Mouse (Mus musculus) MEL (cell line): Measurements from ENCODE around the gene Slc25a11. TPM values are rescaled to one million over a fixed set of nuclear protein-coding genes. Genes with fewer than 3 reads are reported as not detected.

Experiments
- DNase-seq: peaks from one replicate; pipeline ENCODE4 v3.0.0; 2011; ENCODE audit warnings: low read depth, low spot score
- H3K27ac ChIP-seq: 2 replicates; pipeline ENCODE4 v1.5.1; 2012; ENCODE audit warnings: low read depth, mild to moderate bottlenecking, control low read depth, low read length, moderate library complexity; ENCODE audit not compliant: control insufficient read depth
- H3K27me3 ChIP-seq, 2 experiments: fragments of 150-350 bp in 1 of 2; sonication (generic) in 1 of 2; 2 replicates each; pipeline ENCODE4 v1.6.1; 2012; ENCODE audit warnings: low read length in 2 of 2, mild to moderate bottlenecking in 2 of 2, improper control_type of control experiment in 1 of 2, moderate library complexity in 1 of 2; ENCODE audit not compliant: insufficient read depth in 2 of 2, control insufficient read depth in 1 of 2
- H3K36me3 ChIP-seq, 2 experiments: 2 replicates each; pipeline ENCODE4 v1.6.1; 2012 to 2014; ENCODE audit warnings: low read length in 2 of 2, improper control_type of control experiment in 1 of 2, inconsistent platforms in 1 of 2, mild to moderate bottlenecking in 1 of 2; ENCODE audit not compliant: insufficient read depth in 2 of 2, control insufficient read depth in 1 of 2
- H3K4me1 ChIP-seq, 2 experiments: fragments of 150-350 bp in 1 of 2; sonication (generic) in 1 of 2; 2 replicates each; pipeline ENCODE4 v1.6.1; 2012; ENCODE audit warnings: low read length in 2 of 2, improper control_type of control experiment in 1 of 2, mild to moderate bottlenecking in 1 of 2; ENCODE audit not compliant: insufficient read depth in 2 of 2, control insufficient read depth in 1 of 2
- H3K4me3 ChIP-seq, 2 experiments: fragments of 150-350 bp in 1 of 2; sonication (generic) in 1 of 2; 2 replicates each; pipeline ENCODE4 v1.5.1; 2012; ENCODE audit warnings: low read depth in 2 of 2, low read length in 2 of 2, mild to moderate bottlenecking in 2 of 2, moderate library complexity in 2 of 2, control low read depth in 1 of 2, improper control_type of control experiment in 1 of 2; ENCODE audit not compliant: control insufficient read depth in 1 of 2, insufficient read depth in 1 of 2
- H3K79me2 ChIP-seq: 2 replicates; pipeline ENCODE4 v1.6.1; 2012; ENCODE audit warnings: mild to moderate bottlenecking, low read length, moderate library complexity; ENCODE audit not compliant: control insufficient read depth, poor library complexity, insufficient read depth
- H3K9ac ChIP-seq: 2 replicates; pipeline ENCODE4 v1.6.1; 2012; ENCODE audit warnings: low read depth, mild to moderate bottlenecking, control low read depth, low read length, moderate library complexity; ENCODE audit not compliant: control insufficient read depth, poor library complexity, severe bottlenecking
- H3K9me3 ChIP-seq: fragments of 150-350 bp; sonication (generic); replicated peaks from 2 replicates; pipeline ENCODE4 v1.6.1; 2012; ENCODE audit warnings: mild to moderate bottlenecking, low read length, improper control_type of control experiment, moderate library complexity; ENCODE audit not compliant: insufficient read depth
- CHD2 ChIP-seq: IDR thresholded peaks from 2 replicates; pipeline ENCODE4 v1.6.1; 2011; ENCODE audit warnings: low read length, improper control_type of control experiment
- CTCF ChIP-seq, 3 experiments: IDR thresholded peaks in 2 of 3; conservative IDR thresholded peaks in 1 of 3; 2 replicates each; pipeline ENCODE4 v1.5.1; 2011 to 2012; ENCODE audit warnings: low read length in 3 of 3, low read depth in 2 of 3, mild to moderate bottlenecking in 2 of 3, improper control_type of control experiment in 1 of 3, inconsistent platforms in 1 of 3, mixed read lengths in 1 of 3, moderate library complexity in 1 of 3; ENCODE audit not compliant: control insufficient read depth in 1 of 3, insufficient read depth in 1 of 3, poor library complexity in 1 of 3, severe bottlenecking in 1 of 3
- E2F4 ChIP-seq: IDR thresholded peaks from 2 replicates; pipeline ENCODE4 v1.6.1; 2011; ENCODE audit warnings: low read depth, low read length, improper control_type of control experiment, borderline replicate concordance
- ELF1 ChIP-seq: IDR thresholded peaks from 2 replicates; pipeline ENCODE4 v1.6.1; 2014; ENCODE audit warnings: low read depth, mild to moderate bottlenecking, inconsistent platforms, low read length, improper control_type of control experiment, moderate library complexity
- EP300 ChIP-seq, 2 experiments: IDR thresholded peaks; 2 replicates each; pipeline ENCODE4 v1.6.1; 2011; ENCODE audit warnings: improper control_type of control experiment in 2 of 2, low read length in 2 of 2, low read depth in 1 of 2, mild to moderate bottlenecking in 1 of 2
- ETS1 ChIP-seq: IDR thresholded peaks from 2 replicates; pipeline ENCODE4 v1.6.1; 2012; ENCODE audit warnings: low read depth, mild to moderate bottlenecking, inconsistent platforms, low read length, improper control_type of control experiment, moderate library complexity
- GABPA ChIP-seq: IDR thresholded peaks from 2 replicates; pipeline ENCODE4 v1.6.1; 2012; ENCODE audit warnings: low read depth, mild to moderate bottlenecking, inconsistent platforms, low read length, improper control_type of control experiment, moderate library complexity
- GATA1 ChIP-seq: IDR thresholded peaks from 2 replicates; pipeline ENCODE4 v1.6.1; 2011; ENCODE audit warnings: low read depth, low read length, improper control_type of control experiment
- JUND ChIP-seq: IDR thresholded peaks from 2 replicates; pipeline ENCODE4 v1.6.1; 2011; ENCODE audit warnings: low read depth, mild to moderate bottlenecking, improper control_type of control experiment, low read length
- MAFK ChIP-seq: IDR thresholded peaks from 2 replicates; pipeline ENCODE4 v1.6.1; 2011; ENCODE audit warnings: low read depth, mild to moderate bottlenecking, low read length, improper control_type of control experiment, borderline replicate concordance
- MAX ChIP-seq: IDR thresholded peaks from 2 replicates; pipeline ENCODE4 v1.6.1; 2011; ENCODE audit warnings: low read length, improper control_type of control experiment
- MAZ ChIP-seq: IDR thresholded peaks from 2 replicates; pipeline ENCODE4 v1.6.1; 2012; ENCODE audit warnings: low read depth, mild to moderate bottlenecking, inconsistent platforms, low read length, improper control_type of control experiment
- MXI1 ChIP-seq: IDR thresholded peaks from 2 replicates; pipeline ENCODE4 v1.6.1; 2011; ENCODE audit warnings: mild to moderate bottlenecking, low read depth, low read length, improper control_type of control experiment
- MYC ChIP-seq: IDR thresholded peaks from 2 replicates; pipeline ENCODE4 v1.6.1; 2011; ENCODE audit warnings: low read depth, mild to moderate bottlenecking, low read length, improper control_type of control experiment, moderate library complexity
- POLR2A ChIP-seq, 2 experiments: IDR thresholded peaks; 2 replicates each; pipeline ENCODE4 v1.6.1; 2011 to 2012; ENCODE audit warnings: low read length in 2 of 2, mild to moderate bottlenecking in 2 of 2, control low read depth in 1 of 2, improper control_type of control experiment in 1 of 2, low read depth in 1 of 2, moderate library complexity in 1 of 2; ENCODE audit not compliant: control insufficient read depth in 1 of 2, insufficient read depth in 1 of 2, poor library complexity in 1 of 2
- POLR2AphosphoS2 ChIP-seq: IDR thresholded peaks from 2 replicates; pipeline ENCODE4 v1.6.1; 2011; ENCODE audit warnings: low read length, improper control_type of control experiment
- POLR2AphosphoS5 ChIP-seq: IDR thresholded peaks from 2 replicates; pipeline ENCODE4 v1.6.1; 2012; ENCODE audit warnings: low read depth, borderline replicate concordance, mild to moderate bottlenecking, inconsistent platforms, low read length, moderate library complexity, mixed read lengths
- RAD21 ChIP-seq: IDR thresholded peaks from 2 replicates; pipeline ENCODE4 v1.6.1; 2011; ENCODE audit warnings: mild to moderate bottlenecking, low read depth, low read length, improper control_type of control experiment
- RCOR1 ChIP-seq: IDR thresholded peaks from 2 replicates; pipeline ENCODE4 v1.6.1; 2012; ENCODE audit warnings: low read depth, mild to moderate bottlenecking, inconsistent platforms, low read length, improper control_type of control experiment
- SIN3A ChIP-seq: IDR thresholded peaks from 2 replicates; pipeline ENCODE4 v1.6.1; 2012; ENCODE audit warnings: low read length, improper control_type of control experiment, inconsistent platforms
- SMC3 ChIP-seq: IDR thresholded peaks from 2 replicates; pipeline ENCODE4 v1.6.1; 2011; ENCODE audit warnings: low read depth, low read length, improper control_type of control experiment
- TAL1 ChIP-seq: IDR thresholded peaks from 2 replicates; pipeline ENCODE4 v1.6.1; 2012; ENCODE audit warnings: mild to moderate bottlenecking, inconsistent platforms, low read length, moderate library complexity, mixed read lengths
- TBP ChIP-seq: IDR thresholded peaks from 2 replicates; pipeline ENCODE4 v1.8.0; 2011; ENCODE audit warnings: low read depth, low read length, improper control_type of control experiment
- TCF12 ChIP-seq: IDR thresholded peaks from 2 replicates; pipeline ENCODE4 v1.6.1; 2014; ENCODE audit warnings: low read depth, mild to moderate bottlenecking, inconsistent platforms, low read length, improper control_type of control experiment, moderate library complexity
- UBTF ChIP-seq: IDR thresholded peaks from 2 replicates; pipeline ENCODE4 v1.6.1; 2012; ENCODE audit warnings: low read depth, mild to moderate bottlenecking, inconsistent platforms, low read length, improper control_type of control experiment, moderate library complexity, borderline replicate concordance; ENCODE audit not compliant: insufficient read depth
- USF1 ChIP-seq: IDR thresholded peaks from 2 replicates; pipeline ENCODE4 v1.6.1; 2014; ENCODE audit warnings: low read depth, mild to moderate bottlenecking, inconsistent platforms, low read length, improper control_type of control experiment, moderate library complexity
- ZC3H11A ChIP-seq: IDR thresholded peaks from 2 replicates; pipeline ENCODE4 v1.6.1; 2012; ENCODE audit warnings: low read depth, mild to moderate bottlenecking, inconsistent platforms, low read length, improper control_type of control experiment
- ZKSCAN1 ChIP-seq: IDR thresholded peaks from 2 replicates; pipeline ENCODE4 v1.6.1; 2012; ENCODE audit warnings: low read depth, mild to moderate bottlenecking, inconsistent platforms, low read length, improper control_type of control experiment, moderate library complexity
- ZNF384 ChIP-seq: IDR thresholded peaks from 2 replicates; pipeline ENCODE4 v1.6.1; 2012; ENCODE audit warnings: low read depth, mild to moderate bottlenecking, inconsistent platforms, low read length, improper control_type of control experiment
- polyA plus RNA-seq, 2 experiments: library from polyadenylated mRNA; stranded (reverse) in 1 of 2; unstranded in 1 of 2; fragments of >175 nt in 1 of 2; fragments of >200 nt in 1 of 2; gene quantifications; 2 replicates each; pipeline versions ENCODE4 v1.2.1 to v1.2.4; 2012; ENCODE audit warnings: low replicate concordance in 2 of 2, low read depth in 1 of 2; ENCODE audit not compliant: insufficient read length in 2 of 2, insufficient read depth in 1 of 2, missing spikeins in 1 of 2
- total RNA-seq: library from RNA; depleted of rRNA; stranded (reverse); fragments of 300-350 nt; gene quantifications from 2 replicates; pipeline ENCODE4 v1.2.3, GENCODE M21; 2012

Slc25a11 gene
- total and polyA plus RNA-seq, 3 experiments = 96.3 to 145 (median 114) TPM

DNA sequence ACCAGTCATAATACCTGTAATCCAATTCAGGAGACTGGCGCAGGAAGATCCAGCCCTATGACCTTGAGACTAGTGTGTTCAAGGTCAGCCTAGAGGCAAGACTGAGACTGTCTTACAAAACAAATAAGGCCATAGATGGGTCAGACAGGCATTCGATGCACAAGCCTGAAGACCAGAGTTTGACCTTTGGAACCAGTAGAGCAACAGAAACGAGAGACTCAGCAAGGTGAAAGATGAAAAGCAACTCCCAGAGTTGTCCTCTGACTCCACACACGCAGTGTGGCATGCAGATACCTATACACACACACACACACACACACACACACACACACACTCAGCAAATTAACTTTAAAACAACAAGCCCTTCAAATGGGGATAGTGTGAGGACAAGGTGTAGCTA is 20.4 kb downstream of the Slc25a11 start:
- Histone ChIP-seq H3K36me3 (peaks cover 0 to 10% of the 10 kb centered on the region in 2 experiments; a peak in 2 of 4 replicates), H3K27me3 (no peaks in the 10 kb centered on the region), H3K4me1 (peaks cover 5 to 15% of the 10 kb centered on the region in 2 experiments), H3K79me2 (no peaks in the 10 kb centered on the region), H3K9ac (no peak overlapping the region), H3K4me3 (no peak overlapping the region), H3K27ac (no peak overlapping the region), H3K9me3 (no peaks in the 10 kb centered on the region)
- no peak for DNase-seq
- TF ChIP-seq SIN3A (no peak), UBTF (no peak), MAZ (no peak), MXI1 (no peak), TBP (no peak), MYC (no peak), POLR2AphosphoS5 (no peak), CHD2 (no peak)

- Histone ChIP-seq H3K79me2 (no peaks in the 10 kb centered on the region), H3K9ac (no peak overlapping the region), H3K27me3 (no peaks in the 10 kb centered on the region), H3K4me3 (no peak overlapping the region), H3K36me3 (peaks cover 0 to 14% of the 10 kb centered on the region in 2 experiments; a peak in 2 of 4 replicates), H3K27ac (no peak overlapping the region), H3K4me1 (peaks cover 5 to 16% of the 10 kb centered on the region in 2 experiments), H3K9me3 (no peaks in the 10 kb centered on the region)
- peak; percentile 89 for DNase-seq
- TF ChIP-seq MAX = peak; percentile 85
- no peak for TF ChIP-seq ELF1
- no peak for TF ChIP-seq JUND
- TF ChIP-seq ZC3H11A = peak; percentile 78
- peak; percentile 95 for TF ChIP-seq MYC
- no peak for TF ChIP-seq RCOR1
- peak; percentile 79 to 81 (median 80) for TF ChIP-seq CTCF (IDR thresholded peaks at IDR 0.05 in 2 of 3, conservative IDR thresholded peaks at IDR 0.05 in 1 of 3; ENCODE audit: control insufficient read depth in 1 of 3, insufficient read depth in 1 of 3, low read depth in 2 of 3, low read length in 3 of 3, poor library complexity in 1 of 3, severe bottlenecking in 1 of 3)
- peak; percentile 59 for TF ChIP-seq USF1
- no peak for TF ChIP-seq GABPA
- no peak for TF ChIP-seq TBP
- TF ChIP-seq ZNF384 = no peak
- no peak for TF ChIP-seq POLR2A (IDR thresholded peaks at IDR 0.05; ENCODE audit: control insufficient read depth in 1 of 2, insufficient read depth in 1 of 2, low read depth in 1 of 2, low read length in 2 of 2, poor library complexity in 1 of 2)
- no peak for TF ChIP-seq POLR2AphosphoS2
- TF ChIP-seq E2F4 = no peak
- TF ChIP-seq RAD21 = peak; percentile 76
- TF ChIP-seq SIN3A = peak; percentile 62; the same call in 1 of the 2 replicates
- no peak for TF ChIP-seq CHD2
- TF ChIP-seq UBTF = no peak
- no peak for TF ChIP-seq TAL1
- no peak for TF ChIP-seq TCF12
- no peak for TF ChIP-seq ZKSCAN1
- TF ChIP-seq ETS1 = no peak
- peak; percentile 55; the same call in 1 of the 2 replicates for TF ChIP-seq MXI1
- no peak for TF ChIP-seq EP300 (IDR thresholded peaks at IDR 0.05; ENCODE audit: low read depth in 1 of 2, low read length in 2 of 2)
- TF ChIP-seq GATA1 = no peak
- TF ChIP-seq SMC3 = peak; percentile 91
- TF ChIP-seq MAFK = no peak
Measured at GRCm38 (mm10) chr11:70625473-70625872, 21.8 kb downstream of the Slc25a11 start.
